Mouse (Mus musculus) G1E (cell line): ENCODE results near the gene Rab43. TPM values are rescaled to one million over a fixed set of nuclear protein-coding genes. Genes with fewer than 3 reads are reported as not detected.

Source experiments
- ATAC-seq: 2 replicates; pipeline ENCODE4 v1.8.0; 2016; ENCODE audit warnings: mild to moderate bottlenecking; ENCODE audit not compliant: insufficient number of reproducible peaks, poor library complexity, low FRiP score, severe bottlenecking; ENCODE audit errors: extremely low read depth
- DNase-seq: peaks from one replicate; pipeline ENCODE4 v3.0.0; 2012; ENCODE audit warnings: low spot score
- H3K27me3 ChIP-seq: 2 replicates; pipeline ENCODE4 v1.6.1; 2012; ENCODE audit warnings: mild to moderate bottlenecking, low read length, inconsistent platforms; ENCODE audit not compliant: insufficient read depth
- H3K36me3 ChIP-seq: replicated peaks from 2 replicates; pipeline ENCODE3; 2012; ENCODE audit warnings: mild to moderate bottlenecking, inconsistent platforms
- H3K4me1 ChIP-seq: 2 replicates; pipeline ENCODE4 v1.6.1; 2012; ENCODE audit warnings: low read depth, low read length, inconsistent platforms, mixed read lengths; ENCODE audit not compliant: insufficient read depth
- H3K4me3 ChIP-seq: 2 replicates; pipeline ENCODE4 v1.5.1; 2012; ENCODE audit warnings: low read depth, mild to moderate bottlenecking, inconsistent platforms, low read length, moderate library complexity, mixed read lengths
- H3K9me3 ChIP-seq: replicated peaks from 2 replicates; pipeline ENCODE4 v1.6.1; 2012; ENCODE audit warnings: inconsistent platforms
- CTCF ChIP-seq: IDR thresholded peaks from 2 replicates; pipeline ENCODE4 v1.5.1; 2012; ENCODE audit warnings: low read depth, low read length, inconsistent platforms, mixed read lengths
- GATA1 ChIP-seq: IDR thresholded peaks from 2 replicates; pipeline ENCODE4 v1.6.1; 2012; ENCODE audit warnings: borderline replicate concordance, low read length, inconsistent platforms, mixed read lengths
- GATA2 ChIP-seq: IDR thresholded peaks from 2 replicates; pipeline ENCODE4 v1.6.1; 2012; ENCODE audit warnings: low read depth, low read length, inconsistent platforms, borderline replicate concordance
- POLR2AphosphoS5 ChIP-seq: IDR thresholded peaks from 2 replicates; pipeline ENCODE4 v1.6.1; 2012; ENCODE audit warnings: low read depth, low read length, inconsistent platforms; ENCODE audit not compliant: insufficient replicate concordance
- TAL1 ChIP-seq: conservative IDR thresholded peaks from 2 replicates; pipeline ENCODE4 v1.6.1; 2012; ENCODE audit warnings: low read depth, low read length, inconsistent platforms, mixed read lengths
- polyA plus RNA-seq: library from polyadenylated mRNA; stranded (reverse); fragments of >175 nt; gene quantifications from 2 replicates; pipeline ENCODE4 v1.2.3, GENCODE M21; 2012
- total RNA-seq, 2 experiments: library from RNA; stranded (forward) in 1 of 2; stranded (reverse) in 1 of 2; fragments of 200-1000 nt in 1 of 2; fragments of >200 nt in 1 of 2; fragmentation: Nextera tagmentation in 1 of 2; gene quantifications; 2 replicates each; pipeline ENCODE4 v1.2.3; 2014 to 2017

Gene Rab43
- total and polyA plus RNA-seq, 3 experiments: 11.5 to 62.5 (median 34.8) TPM

- TF ChIP-seq POLR2AphosphoS5: no peak
- no peak for TF ChIP-seq TAL1
- no peak for TF ChIP-seq GATA1
- TF ChIP-seq CTCF: no peak
- no peak for TF ChIP-seq GATA2
- ATAC-seq: no peak
- Histone ChIP-seq H3K36me3 (no peaks in the 10 kb centered on the region), H3K27me3 (peaks cover 16% of the 10 kb centered on the region), H3K4me1 (peaks cover 62% of the 10 kb centered on the region), H3K9me3 (no peaks in the 10 kb centered on the region; the same call in 1 of the 2 replicates), H3K4me3 (no peak overlapping the region)
- DNase-seq: no peak
Observed at GRCm38 (mm10) chr6:87746059-87746458, 65.9 kb downstream of the Rab43 start.

GRCm38 (mm10) chr6:87745301-87745700, 66.7 kb downstream of the Rab43 start:
- peaks cover 67% of the 10 kb centered on the region for H3K4me1 ChIP-seq
- H3K36me3 ChIP-seq: no peaks in the 10 kb centered on the region
- no peak for DNase-seq
- H3K9me3 ChIP-seq: no peaks in the 10 kb centered on the region; the same call in 1 of the 2 replicates
- H3K4me3 ChIP-seq: no peak overlapping the region
- peaks cover 8% of the 10 kb centered on the region for H3K27me3 ChIP-seq
- no peak for ATAC-seq
- TF ChIP-seq TAL1: no peak
- TF ChIP-seq GATA1: no peak

DNA sequence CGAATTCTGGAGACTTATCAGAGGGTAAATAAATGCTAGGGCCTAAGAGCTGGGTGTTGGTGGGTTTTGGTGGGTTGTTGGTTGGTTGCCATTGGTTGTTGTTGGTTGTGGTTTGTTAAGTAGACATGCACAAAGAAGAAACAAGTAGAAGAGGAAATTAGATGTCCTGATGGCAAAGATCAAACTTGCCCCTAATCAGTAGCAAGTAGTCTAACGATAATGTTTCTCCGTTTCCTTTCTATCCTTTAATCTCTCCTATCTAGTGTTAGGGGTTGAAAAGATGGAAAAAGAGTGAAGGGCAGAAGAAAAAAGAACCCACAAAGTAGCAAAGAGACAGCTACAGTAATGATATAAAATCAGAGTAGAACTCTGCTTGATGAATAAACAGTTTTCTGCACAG, 67.3 kb downstream of the Rab43 start:
- no peak for DNase-seq

DNA sequence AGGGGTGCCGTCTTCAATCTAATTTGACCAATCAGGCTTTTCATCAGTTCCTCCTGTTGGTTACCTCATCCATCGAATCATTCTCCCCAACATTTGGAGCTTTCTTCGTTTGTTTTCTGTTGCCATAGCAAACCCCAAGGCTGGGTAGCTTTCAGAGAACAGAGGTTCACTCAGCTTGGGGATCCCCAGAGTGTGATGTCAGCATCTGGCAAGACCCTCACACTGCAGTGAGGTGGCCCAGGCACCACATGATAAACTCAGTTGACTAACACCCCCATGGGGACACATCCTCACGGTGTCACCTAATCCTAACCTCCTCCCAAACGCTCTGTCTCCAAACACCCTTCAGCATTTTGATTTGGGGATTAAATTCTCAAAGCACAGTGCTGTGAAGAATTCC, 68.7 kb downstream of the Rab43 start:
- Histone ChIP-seq H3K4me3 (no peak overlapping the region), H3K9me3 (no peaks in the 10 kb centered on the region; the same call in 1 of the 2 replicates), H3K36me3 (no peaks in the 10 kb centered on the region), H3K27me3 (peaks cover 7% of the 10 kb centered on the region; the same call in 1 of the 2 replicates), H3K4me1 (peaks cover 76% of the 10 kb centered on the region)
- TF ChIP-seq TAL1 (no peak), CTCF (no peak), POLR2AphosphoS5 (no peak), GATA1 (no peak)
- no peak for DNase-seq
- no peak for ATAC-seq

More for the DNA sequence above, 67.3 kb downstream of the Rab43 start:
- no peak for ATAC-seq
- H3K9me3 ChIP-seq: no peaks in the 10 kb centered on the region; the same call in 1 of the 2 replicates
- H3K4me1 ChIP-seq: peaks cover 72% of the 10 kb centered on the region
- H3K4me3 ChIP-seq: no peak overlapping the region
- peaks cover 7% of the 10 kb centered on the region for H3K27me3 ChIP-seq
- H3K36me3 ChIP-seq: no peaks in the 10 kb centered on the region
- no peak for TF ChIP-seq POLR2AphosphoS5
- TF ChIP-seq GATA1: no peak
- no peak for TF ChIP-seq GATA2
- TF ChIP-seq TAL1: no peak
- TF ChIP-seq CTCF: no peak

DNA sequence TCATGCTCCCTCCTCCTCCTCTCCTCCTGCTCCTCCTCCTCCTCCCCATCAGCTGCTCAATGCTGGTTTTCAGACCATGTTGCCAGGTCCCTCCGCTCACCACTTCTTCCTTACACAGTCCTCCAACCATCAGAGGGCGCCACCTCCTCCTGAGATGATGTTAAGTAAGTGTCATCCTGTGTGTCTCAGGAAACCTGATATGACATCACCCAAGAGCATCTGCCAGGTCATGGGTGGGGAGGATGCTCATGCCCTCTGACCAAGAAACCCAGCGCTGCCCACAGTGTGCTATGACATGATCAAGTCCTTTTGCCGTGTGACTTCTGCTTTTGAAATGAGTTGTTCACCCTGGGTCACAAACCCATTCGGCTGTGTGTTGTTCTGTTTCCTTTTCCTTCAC, 69.2 kb downstream of the Rab43 start:
- no peak for DNase-seq
- no peaks in the 10 kb centered on the region for H3K36me3 ChIP-seq
- no peak overlapping the region for H3K4me3 ChIP-seq

DNA sequence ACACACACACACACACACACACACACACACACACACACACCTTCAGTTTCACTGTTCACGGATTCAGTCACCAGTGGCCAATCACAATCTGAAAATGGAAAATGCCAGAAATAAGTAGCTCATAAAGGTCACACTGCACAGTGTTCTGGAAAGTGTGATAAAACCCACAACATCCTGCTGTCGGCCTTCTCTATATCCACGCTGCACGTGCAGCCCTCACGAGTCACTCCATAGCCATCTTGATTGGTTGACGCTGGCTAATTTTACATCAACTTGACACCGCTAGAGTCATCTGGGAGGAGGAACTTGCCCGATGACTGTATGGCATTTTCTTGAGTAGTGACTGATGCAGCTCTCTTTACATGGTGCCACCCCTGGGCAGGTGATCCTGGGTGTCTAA, 70.0 kb downstream of the Rab43 start:
- Histone ChIP-seq H3K27me3 (peaks cover 11% of the 10 kb centered on the region), H3K9me3 (no peaks in the 10 kb centered on the region; the same call in 1 of the 2 replicates), H3K4me3 (no peak overlapping the region), H3K4me1 (peaks cover 70% of the 10 kb centered on the region), H3K36me3 (no peaks in the 10 kb centered on the region)
- ATAC-seq: no peak
- TF ChIP-seq POLR2AphosphoS5: no peak
- no peak for TF ChIP-seq GATA1
- no peak for TF ChIP-seq TAL1
- no peak for TF ChIP-seq GATA2
- TF ChIP-seq CTCF: no peak
- DNase-seq: no peak

More for the DNA sequence above, 69.2 kb downstream of the Rab43 start:
- H3K4me1 ChIP-seq: peaks cover 76% of the 10 kb centered on the region
- TF ChIP-seq GATA1 (no peak), POLR2AphosphoS5 (no peak), CTCF (0 out of 2 replicates have a peak, but pooled peaks have one; percentile 10)
- H3K27me3 ChIP-seq: peaks cover 9% of the 10 kb centered on the region
- ATAC-seq: no peak
- H3K9me3 ChIP-seq: no peaks in the 10 kb centered on the region; the same call in 1 of the 2 replicates

DNA sequence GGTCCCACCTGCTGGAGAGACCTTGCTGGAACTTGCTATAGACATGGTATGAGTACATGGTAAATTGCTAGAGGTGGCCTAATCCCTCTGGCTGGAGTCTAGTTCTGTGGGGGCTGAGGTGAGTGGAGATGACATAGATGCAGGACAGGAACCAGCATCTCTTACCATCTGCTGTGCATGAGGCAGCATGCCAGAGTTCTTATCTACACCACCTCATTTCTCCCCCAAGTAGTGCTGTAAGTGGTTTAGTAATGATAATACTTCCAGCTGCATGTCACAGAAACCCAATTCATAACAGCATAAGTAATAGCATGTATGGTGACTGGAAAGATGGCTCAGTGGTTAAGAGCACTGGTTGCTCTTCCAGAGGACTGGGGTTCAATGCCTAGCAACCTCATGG, 71.5 kb downstream of the Rab43 start:
- Histone ChIP-seq H3K9me3 (no peaks in the 10 kb centered on the region; the same call in 1 of the 2 replicates), H3K27me3 (peaks cover 21% of the 10 kb centered on the region), H3K36me3 (no peaks in the 10 kb centered on the region), H3K4me1 (peaks cover 58% of the 10 kb centered on the region), H3K4me3 (peak overlapping the region; percentile 18; the same call in 1 of the 2 replicates)
- DNase-seq: peak; percentile 65
- peak; percentile 83 for ATAC-seq
- TF ChIP-seq CTCF: no peak
- peak; percentile 94 for TF ChIP-seq TAL1
